In genomic region chr4:68574610-68575167, GRCm38 (mm10) we compare ENCODE assay signal across 10 mouse cellular contexts.
DNase-seq lines count a peak whose midpoint lies in the region; ATAC-seq and TF ChIP-seq lines count a peak whose summit lies in the region.
"Had no signal": no experiment of that assay in that cellular context is flagged by ENCODE, and none has a peak within 500 bp of the region (broad histone marks: within the 10 kb centered on the region; RNA-seq: fewer than 3 reads in every experiment).

No protein-coding gene starts in this region.

- ATAC-seq in lung, embryonic 15.5 days (ENCODE audit: borderline replicate concordance, extremely low read depth, low FRiP score, low TSS enrichment), result no peak

- no peaks in the 10 kb centered on the region for H3K9me3 ChIP-seq in lung, embryonic 15.5 days
- H3K9me3 ChIP-seq: hindbrain, embryonic 15.5 days had no signal

- H3K27ac ChIP-seq in lung, embryonic 15.5 days, result 0 out of 2 replicates have a peak overlapping the region, but pooled peaks have one; percentile 6
- H3K27ac ChIP-seq in cerebellum, adult 2 months (ENCODE audit: insufficient read depth, low read length), result no peak overlapping the region
- H3K27ac ChIP-seq: hindbrain, embryonic 15.5 days had no signal

- TF ChIP-seq CTCF in cerebellum, adult 2 months (IDR thresholded peaks at IDR 0.05; ENCODE audit: borderline replicate concordance, insufficient read depth, low read depth, low read length), result no peak

- no peaks in the 10 kb centered on the region for H3K27me3 ChIP-seq in lung, embryonic 15.5 days
- H3K27me3 ChIP-seq in cerebellum, adult 2 months (ENCODE audit: control insufficient read depth, insufficient read depth, low read length), result no peaks in the 10 kb centered on the region
- H3K27me3 ChIP-seq: hindbrain, embryonic 15.5 days had no signal

- no peak overlapping the region for H3K9ac ChIP-seq in lung, embryonic 15.5 days
- H3K9ac ChIP-seq: hindbrain, embryonic 15.5 days had no signal

- no peak overlapping the region for H3K4me2 ChIP-seq in lung, embryonic 15.5 days
- H3K4me2 ChIP-seq: hindbrain, embryonic 15.5 days had no signal

- H3K4me1 ChIP-seq in lung, embryonic 15.5 days, result no peaks in the 10 kb centered on the region
- peaks cover 3% of the 10 kb centered on the region; the same call in 1 of the 2 replicates for H3K4me1 ChIP-seq in cerebellum, adult 2 months (ENCODE audit: control insufficient read depth, insufficient read depth, low read length)
- H3K4me1 ChIP-seq: hindbrain, embryonic 15.5 days had no signal

- no peak for DNase-seq in lung, postnatal 4 days
- DNase-seq in cerebellum, adult 2 months, result peak; percentile 33 to 64
- peak; percentile 75 to 83 for DNase-seq in layer of hippocampus, adult 18-20 months (ENCODE audit: low spot score in 2 of 2)
- DNase-seq in right cerebral cortex, postnatal 14 days, result peak; percentile 7
- DNase-seq in spleen, postnatal 4 days (ENCODE audit: low spot score in 2 of 2), result no peak
- no peak for DNase-seq in B cell, adult 2 months
- no peak for DNase-seq in kidney, postnatal 25 days
- DNase-seq: thymus, postnatal 36 days had no signal

- no peaks in the 10 kb centered on the region for H3K36me3 ChIP-seq in lung, embryonic 15.5 days
- H3K36me3 ChIP-seq: hindbrain, embryonic 15.5 days had no signal

- no peak for TF ChIP-seq POLR2A in cerebellum, adult 2 months (IDR thresholded peaks at IDR 0.05; ENCODE audit: borderline replicate concordance, insufficient read depth, low read length)

- H3K4me3 ChIP-seq in lung, embryonic 15.5 days, result no peak overlapping the region
- no peak overlapping the region for H3K4me3 ChIP-seq in cerebellum, adult 2 months (replicated peaks; ENCODE audit: insufficient read depth, low read depth, low read length)
- H3K4me3 ChIP-seq: hindbrain, embryonic 15.5 days had no signal

- 59% methylated on average over 4 of the region's 4 CpGs for WGBS in lung, embryonic 15.5 days
- WGBS in cerebellum, adult 2 months, result 20% methylated on average over 4 of the region's 4 CpGs

Comparison
In these comparisons a context has a peak if more than half of its experiments do, and no peak if none do; other contexts are left out.
1. DNase-seq: peak in cerebellum, adult 2 months (2 of 2), layer of hippocampus, adult 18-20 months (2 of 2) and right cerebral cortex, postnatal 14 days (single experiment); none in lung, postnatal 4 days (0 of 2), spleen, postnatal 4 days (0 of 2), B cell, adult 2 months (0 of 2) and kidney, postnatal 25 days (0 of 2).